ENCODE assay signal across 12 mouse cellular contexts in genomic region chr2:32662291-32662690, GRCm38 (mm10). TPM values are rescaled to one million over a fixed set of nuclear protein-coding genes. Genes with fewer than 3 reads are reported as not detected.
A peak's percentile ranks its signal among the peaks of the same experiment; 100 is the strongest.
DNase-seq lines count a peak whose midpoint lies in the region; ATAC-seq lines count a peak whose summit lies in the region.
"Had no signal": no experiment of that assay in that cellular context is flagged by ENCODE, and none has a peak within 500 bp of the region (broad histone marks: within the 10 kb centered on the region; RNA-seq: fewer than 3 reads in every experiment).

No protein-coding gene starts in this region.

- DNase-seq in heart, postnatal 14 days: no peak
- DNase-seq in lung, postnatal 14 days: no peak
- no peak for DNase-seq in embryonic facial prominence, embryonic 10.5 days (ENCODE audit: low spot score)
- no peak for DNase-seq in liver, embryonic 11.5 days (ENCODE audit: low spot score)
- DNase-seq in embryo, embryonic 9.5 days (ENCODE audit: extremely low spot score): no peak
- no peak for DNase-seq in cerebellum, adult 9-11 months
- DNase-seq: cerebellum, postnatal 25 days; gastrocnemius, postnatal 25 days had no signal

- H3K4me2 ChIP-seq in heart, embryonic 14.5 days (ENCODE audit: low read length): no peak overlapping the region
- H3K4me2 ChIP-seq in lung, embryonic 16.5 days (ENCODE audit: low read depth, low read length): no peak overlapping the region
- H3K4me2 ChIP-seq in liver, embryonic 11.5 days: no peak overlapping the region

- H3K27ac ChIP-seq in heart, embryonic 14.5 days (replicated peaks in 1 of 2; ENCODE audit: control insufficient read depth in 1 of 2, insufficient read depth in 1 of 2, low read depth in 2 of 2, low read length in 2 of 2): peak overlapping the region; percentile 81 to 85
- H3K27ac ChIP-seq in lung, embryonic 16.5 days (ENCODE audit: low read length): peak overlapping the region; percentile 35; the same call in 1 of the 2 replicates
- peak overlapping the region; percentile 73 for H3K27ac ChIP-seq in embryonic facial prominence, embryonic 10.5 days (replicated peaks)
- peak overlapping the region; percentile 6; the same call in 1 of the 2 replicates for H3K27ac ChIP-seq in liver, embryonic 11.5 days (ENCODE audit: low read depth, low read length)

- peaks cover 36% of the 10 kb centered on the region for H3K36me3 ChIP-seq in heart, embryonic 14.5 days (ENCODE audit: control insufficient read depth, insufficient read depth, low read length)
- no peaks in the 10 kb centered on the region; the same call in 1 of the 2 replicates for H3K36me3 ChIP-seq in lung, embryonic 16.5 days (ENCODE audit: control insufficient read depth, insufficient read depth, low read length)
- no peaks in the 10 kb centered on the region for H3K36me3 ChIP-seq in embryonic facial prominence, embryonic 10.5 days (replicated peaks)
- no peaks in the 10 kb centered on the region for H3K36me3 ChIP-seq in liver, embryonic 11.5 days (ENCODE audit: control insufficient read depth, insufficient read depth, low read length)

- no peak for ATAC-seq in heart, embryonic 14.5 days (ENCODE audit: insufficient number of reproducible peaks, insufficient read depth, low FRiP score, low read depth)
- ATAC-seq in lung, embryonic 16.5 days (ENCODE audit: low read depth): no peak
- no peak for ATAC-seq in liver, embryonic 11.5 days (replicated peaks; ENCODE audit: low FRiP score)
- ATAC-seq: forebrain, embryonic 14.5 days had no signal

- peaks cover 29 to 46% of the 10 kb centered on the region in 2 experiments for H3K4me1 ChIP-seq in heart, embryonic 14.5 days (ENCODE audit: control insufficient read depth in 2 of 2, insufficient read depth in 2 of 2, low read length in 2 of 2)
- H3K4me1 ChIP-seq in lung, embryonic 16.5 days (replicated peaks; ENCODE audit: control insufficient read depth, insufficient read depth, low read length): peaks cover 9% of the 10 kb centered on the region
- peaks cover 28% of the 10 kb centered on the region for H3K4me1 ChIP-seq in embryonic facial prominence, embryonic 10.5 days
- H3K4me1 ChIP-seq in liver, embryonic 11.5 days (replicated peaks; ENCODE audit: control insufficient read depth, insufficient read depth, low read length): peaks cover 46% of the 10 kb centered on the region

- no peaks in the 10 kb centered on the region for H3K9me3 ChIP-seq in heart, embryonic 14.5 days (ENCODE audit: control insufficient read depth, low read length)
- no peaks in the 10 kb centered on the region for H3K9me3 ChIP-seq in lung, embryonic 16.5 days (ENCODE audit: control insufficient read depth, low read length)
- no peaks in the 10 kb centered on the region for H3K9me3 ChIP-seq in embryonic facial prominence, embryonic 10.5 days
- H3K9me3 ChIP-seq in liver, embryonic 11.5 days (ENCODE audit: control insufficient read depth, low read length): no peaks in the 10 kb centered on the region

- peak overlapping the region; percentile 31; the same call in 1 of the 2 replicates for H3K9ac ChIP-seq in heart, embryonic 14.5 days (ENCODE audit: low read length)
- 0 out of 2 replicates have a peak overlapping the region, but pooled peaks have one; percentile 19 for H3K9ac ChIP-seq in lung, embryonic 16.5 days (ENCODE audit: low read length)
- no peak overlapping the region for H3K9ac ChIP-seq in liver, embryonic 11.5 days (ENCODE audit: low read depth, low read length)

- 49% methylated on average over 5 of the region's 5 CpGs for WGBS in heart, embryonic 14.5 days
- 42% methylated on average over 5 of the region's 5 CpGs for WGBS in lung, embryonic 16.5 days
- WGBS in embryonic facial prominence, embryonic 10.5 days: 62% methylated on average over 5 of the region's 5 CpGs
- 64% methylated on average over 5 of the region's 5 CpGs for WGBS in liver, embryonic 11.5 days

- intact Hi-C loops in heart, postnatal 14 days (cut with DNase I): no loop called here

- H3K27me3 ChIP-seq in heart, embryonic 14.5 days (ENCODE audit: control insufficient read depth, insufficient read depth, low read length): no peaks in the 10 kb centered on the region
- H3K27me3 ChIP-seq in lung, embryonic 16.5 days (ENCODE audit: control insufficient read depth, insufficient read depth, low read depth, low read length): no peaks in the 10 kb centered on the region
- H3K27me3 ChIP-seq in embryonic facial prominence, embryonic 10.5 days (replicated peaks; ENCODE audit: low read depth, poor library complexity, severe bottlenecking): no peaks in the 10 kb centered on the region
- no peaks in the 10 kb centered on the region for H3K27me3 ChIP-seq in liver, embryonic 11.5 days (replicated peaks; ENCODE audit: control insufficient read depth, insufficient read depth, low read length)

- H3K4me3 ChIP-seq in heart, embryonic 14.5 days (ENCODE audit: control insufficient read depth in 1 of 2, insufficient read depth in 1 of 2, low read depth in 1 of 2, low read length in 2 of 2): no peak overlapping the region
- H3K4me3 ChIP-seq in lung, embryonic 16.5 days (ENCODE audit: low read length): no peak overlapping the region
- H3K4me3 ChIP-seq in embryonic facial prominence, embryonic 10.5 days: no peak overlapping the region
- no peak overlapping the region for H3K4me3 ChIP-seq in liver, embryonic 11.5 days (ENCODE audit: low read depth, low read length)
- H3K4me3 ChIP-seq: myocyte had no signal

RNA-seq across cellular contexts. Expression of gene Eng, which starts 15.9 kb away (rescaled TPM):
- 146 and 148 TPM in 2 replicates for polyA plus RNA-seq in heart, embryonic 14.5 days (2014; fragmentation: Nextera tagmentation; extraction: Ambion mirVana)
- 100 to 1,000 TPM; 148 to 162 TPM for total RNA-seq in heart, postnatal 14 days (2021)
- 108 and 120 TPM in 2 replicates for polyA plus RNA-seq in lung, embryonic 16.5 days (2015; fragmentation: Nextera tagmentation; extraction: Ambion mirVana)
- polyA plus RNA-seq in embryonic facial prominence, embryonic 10.5 days (2016; fragmentation: Nextera tagmentation; extraction: Ambion mirVana): 23.7 and 25.5 TPM in 2 replicates
- 39.2 and 40.1 TPM in 2 replicates for polyA plus RNA-seq in liver, embryonic 11.5 days (2014; fragmentation: Nextera tagmentation; extraction: Ambion mirVana)

RNA-seq across cellular contexts. Expression of gene Ak1, which starts 40.7 kb away (rescaled TPM):
- polyA plus RNA-seq in heart, embryonic 14.5 days (2014; fragmentation: Nextera tagmentation; extraction: Ambion mirVana): 336 and 355 TPM in 2 replicates
- 100 to 1,000 TPM; 595 to 617 TPM for total RNA-seq in heart, postnatal 14 days (2021)
- 67.2 and 76.7 TPM in 2 replicates for polyA plus RNA-seq in lung, embryonic 16.5 days (2015; fragmentation: Nextera tagmentation; extraction: Ambion mirVana)
- 20.5 and 24.7 TPM in 2 replicates for polyA plus RNA-seq in embryonic facial prominence, embryonic 10.5 days (2016; fragmentation: Nextera tagmentation; extraction: Ambion mirVana)
- 6.7 and 8.3 TPM in 2 replicates for polyA plus RNA-seq in liver, embryonic 11.5 days (2014; fragmentation: Nextera tagmentation; extraction: Ambion mirVana)

RNA-seq across cellular contexts. Expression of gene Fpgs, which starts 41.7 kb away (rescaled TPM):
- 12.1 and 12.2 TPM in 2 replicates for polyA plus RNA-seq in heart, embryonic 14.5 days (2014; fragmentation: Nextera tagmentation; extraction: Ambion mirVana)
- 1 to 10 TPM; 6.0 to 7.4 TPM for total RNA-seq in heart, postnatal 14 days (2021)
- 22.0 and 25.5 TPM in 2 replicates for polyA plus RNA-seq in lung, embryonic 16.5 days (2015; fragmentation: Nextera tagmentation; extraction: Ambion mirVana)
- 33.5 and 35.5 TPM in 2 replicates for polyA plus RNA-seq in embryonic facial prominence, embryonic 10.5 days (2016; fragmentation: Nextera tagmentation; extraction: Ambion mirVana)
- polyA plus RNA-seq in liver, embryonic 11.5 days (2014; fragmentation: Nextera tagmentation; extraction: Ambion mirVana): 46.2 and 47.1 TPM in 2 replicates

RNA-seq across cellular contexts. Expression of gene Cdk9, which starts 50.6 kb away (rescaled TPM):
- polyA plus RNA-seq in heart, embryonic 14.5 days (2014; fragmentation: Nextera tagmentation; extraction: Ambion mirVana): 44.5 and 45.3 TPM in 2 replicates
- total RNA-seq in heart, postnatal 14 days (2021): 10 to 100 TPM; 30.7 to 31.3 TPM
- 77.2 and 85.1 TPM in 2 replicates for polyA plus RNA-seq in lung, embryonic 16.5 days (2015; fragmentation: Nextera tagmentation; extraction: Ambion mirVana)
- 130 and 135 TPM in 2 replicates for polyA plus RNA-seq in embryonic facial prominence, embryonic 10.5 days (2016; fragmentation: Nextera tagmentation; extraction: Ambion mirVana)
- 83.4 and 84.5 TPM in 2 replicates for polyA plus RNA-seq in liver, embryonic 11.5 days (2014; fragmentation: Nextera tagmentation; extraction: Ambion mirVana)

RNA-seq across cellular contexts. Expression of gene Sh2d3c, which starts 58.6 kb away (rescaled TPM):
- polyA plus RNA-seq in heart, embryonic 14.5 days (2014; fragmentation: Nextera tagmentation; extraction: Ambion mirVana): 23.7 and 27.7 TPM in 2 replicates
- 10 to 100 TPM; 37.4 to 39.4 TPM for total RNA-seq in heart, postnatal 14 days (2021)
- polyA plus RNA-seq in lung, embryonic 16.5 days (2015; fragmentation: Nextera tagmentation; extraction: Ambion mirVana): 43.2 and 46.2 TPM in 2 replicates
- 27.1 and 27.5 TPM in 2 replicates for polyA plus RNA-seq in embryonic facial prominence, embryonic 10.5 days (2016; fragmentation: Nextera tagmentation; extraction: Ambion mirVana)
- 13.4 and 14.2 TPM in 2 replicates for polyA plus RNA-seq in liver, embryonic 11.5 days (2014; fragmentation: Nextera tagmentation; extraction: Ambion mirVana)

Comparison
In these comparisons a context has a peak if more than half of its experiments do, and no peak if none do; other contexts are left out.
1. H3K27ac ChIP-seq: peak in every context shown above with its lines; median percentile 83 in heart, embryonic 14.5 days; 73 in embryonic facial prominence, embryonic 10.5 days; 35 in lung, embryonic 16.5 days; 6 in liver, embryonic 11.5 days.